Mouse (Mus musculus) G1E (cell line): Measurements from ENCODE around the gene Fads2.

ENCODE experiments used
- CTCF ChIP-seq: IDR thresholded peaks from 2 replicates; pipeline ENCODE4 v1.5.1; 2012; ENCODE audit warnings: low read depth, low read length, inconsistent platforms, mixed read lengths
- GATA1 ChIP-seq: IDR thresholded peaks from 2 replicates; pipeline ENCODE4 v1.6.1; 2012; ENCODE audit warnings: borderline replicate concordance, low read length, inconsistent platforms, mixed read lengths
- TAL1 ChIP-seq: conservative IDR thresholded peaks from 2 replicates; pipeline ENCODE4 v1.6.1; 2012; ENCODE audit warnings: low read depth, low read length, inconsistent platforms, mixed read lengths

GRCm38 (mm10) chr19:10107051-10107611, 5.6 kb upstream of the Fads2 start:
- no peak for TF ChIP-seq CTCF
- no peak for TF ChIP-seq GATA1
- no peak for TF ChIP-seq TAL1
